ENCODE assay signal across 10 mouse cellular contexts in the genomic region with DNA sequence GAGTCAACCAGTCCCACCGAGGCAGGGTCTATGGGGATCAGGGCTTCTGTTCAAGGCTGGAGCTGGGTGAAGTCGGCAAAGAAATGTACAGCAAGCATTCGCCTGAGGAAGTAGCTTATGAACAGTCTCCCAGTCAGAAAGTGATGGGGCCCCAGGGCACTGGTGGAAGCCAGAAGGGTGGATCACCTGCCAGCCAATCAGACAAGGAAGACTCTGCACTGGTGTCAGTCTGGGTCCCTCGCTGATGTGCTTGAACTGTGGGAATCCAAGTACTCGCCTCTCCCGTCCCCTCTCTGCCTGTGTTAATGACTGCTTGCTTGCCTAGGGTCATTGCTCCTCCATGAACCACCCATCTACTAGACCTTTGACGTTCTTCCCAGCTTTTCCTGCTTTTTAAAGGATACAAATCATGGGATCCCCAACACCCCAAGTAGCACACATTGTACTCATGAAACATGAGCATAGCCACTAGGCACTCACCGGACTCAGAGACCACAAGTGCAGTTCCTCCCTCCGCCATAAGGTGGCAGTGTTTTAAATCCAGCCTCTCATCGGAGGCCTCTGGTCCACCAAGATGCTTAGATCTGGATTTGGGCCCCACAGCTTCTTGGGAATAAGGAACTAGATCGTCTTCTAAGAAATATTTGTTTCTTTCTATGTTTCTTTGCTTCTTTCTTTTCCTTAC.
A peak's percentile ranks its signal among the peaks of the same experiment; 100 is the strongest.
DNase-seq lines count a peak whose midpoint lies in the region; ATAC-seq lines count a peak whose summit lies in the region.
"Had no signal": no experiment of that assay in that cellular context is flagged by ENCODE, and none has a peak within 500 bp of the region (broad histone marks: within the 10 kb centered on the region; RNA-seq: fewer than 3 reads in every experiment).

No protein-coding gene starts in this region.

- ATAC-seq in liver, embryonic 12.5 days, result no peak
- ATAC-seq in common myeloid progenitor, adult 5-6 weeks (replicated peaks; ENCODE audit: low read depth, poor library complexity, severe bottlenecking), result peak; percentile 83

- WGBS in liver, embryonic 12.5 days (ENCODE audit: insufficient replicate concordance), result 34% methylated on average over 11 of the region's 11 CpGs
- WGBS in limb, embryonic 10.5 days, result 69% methylated on average over 11 of the region's 11 CpGs

- peaks cover 14% of the 10 kb centered on the region for H3K4me1 ChIP-seq in liver, embryonic 12.5 days
- peaks cover 28% of the 10 kb centered on the region for H3K4me1 ChIP-seq in limb, embryonic 10.5 days

- DNase-seq in adrenal gland, postnatal 10 days, result peak; percentile 64
- no peak for DNase-seq in adrenal gland, postnatal 4 days (ENCODE audit: low spot score in 2 of 2)
- peak; percentile 50 for DNase-seq in liver
- DNase-seq in limb, embryonic 10.5 days (ENCODE audit: low spot score), result peak; percentile 73
- peak; percentile 51 for DNase-seq in thymus, postnatal 0 days (ENCODE audit: low spot score)
- DNase-seq in layer of hippocampus, adult 9-10 months (ENCODE audit: low spot score), result no peak

- no peak overlapping the region for H3K9ac ChIP-seq in liver, embryonic 12.5 days

- no peaks in the 10 kb centered on the region for H3K9me3 ChIP-seq in liver, embryonic 12.5 days (replicated peaks)
- H3K9me3 ChIP-seq in limb, embryonic 10.5 days (replicated peaks), result no peaks in the 10 kb centered on the region

- no peak overlapping the region for H3K27ac ChIP-seq in liver, embryonic 12.5 days
- no peak overlapping the region for H3K27ac ChIP-seq in limb, embryonic 10.5 days

- no peak overlapping the region for H3K4me2 ChIP-seq in liver, embryonic 12.5 days

- H3K4me3 ChIP-seq in liver, embryonic 12.5 days, result no peak overlapping the region
- no peak overlapping the region for H3K4me3 ChIP-seq in limb, embryonic 10.5 days
- H3K4me3 ChIP-seq: myocyte had no signal

- no peaks in the 10 kb centered on the region for H3K36me3 ChIP-seq in liver, embryonic 12.5 days
- no peaks in the 10 kb centered on the region for H3K36me3 ChIP-seq in limb, embryonic 10.5 days

- H3K27me3 ChIP-seq in liver, embryonic 12.5 days (replicated peaks), result no peaks in the 10 kb centered on the region
- no peaks in the 10 kb centered on the region for H3K27me3 ChIP-seq in limb, embryonic 10.5 days (ENCODE audit: low read depth, poor library complexity, severe bottlenecking)
- H3K27me3 ChIP-seq: CH12.LX had no signal

Comparison
In these comparisons a context has a peak if more than half of its experiments do, and no peak if none do; other contexts are left out.
1. DNase-seq: peak in adrenal gland, postnatal 10 days (single experiment), liver (single experiment), limb, embryonic 10.5 days (single experiment) and thymus, postnatal 0 days (single experiment); none in adrenal gland, postnatal 4 days (0 of 2) and layer of hippocampus, adult 9-10 months (single experiment).